Mouse (Mus musculus): ENCODE measurements at regions not wholly inside any gene's neighbourhood (a gene's known extent, or its start where the extent isn't known, plus 50 kb on each side); places are given as distances from the start of the nearest gene placed in this dataset.

DNA sequence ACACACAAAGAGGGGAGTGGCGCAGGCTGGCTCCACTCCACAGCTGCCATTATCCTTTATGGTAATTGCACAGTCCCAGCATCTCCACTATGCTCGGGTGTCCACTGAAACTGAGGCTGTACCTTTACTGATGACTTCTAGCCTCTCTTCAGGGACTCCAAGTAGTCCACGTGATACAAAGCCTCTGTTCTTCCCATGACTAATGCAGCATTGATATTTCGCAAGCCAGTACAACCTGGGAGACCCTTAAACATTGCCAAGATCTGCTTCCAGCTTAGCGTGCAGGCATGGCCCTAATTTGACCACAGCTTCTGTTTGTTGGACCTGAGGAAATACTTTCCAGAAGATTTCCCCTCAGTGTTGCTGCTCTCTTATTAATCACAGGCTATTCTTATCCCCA lies 215.8 kb downstream of the Galc start:
- DNase-seq (ENCODE audit: low read depth, low spot score), result no peak

- DNase-seq (ENCODE audit: low read depth, low spot score), result no peak
Measured at GRCm38 (mm10) chr12:98039677-98040076, 219.6 kb downstream of the Galc start.

- no peak for DNase-seq (ENCODE audit: low read depth, low spot score)
Measured at GRCm38 (mm10) chr12:98023655-98024054, 235.6 kb downstream of the Galc start.

GRCm38 (mm10) chr12:98014607-98015278 lies 244.5 kb downstream of the Galc start:
- DNase-seq (ENCODE audit: low read depth, low spot score), result no peak

DNA sequence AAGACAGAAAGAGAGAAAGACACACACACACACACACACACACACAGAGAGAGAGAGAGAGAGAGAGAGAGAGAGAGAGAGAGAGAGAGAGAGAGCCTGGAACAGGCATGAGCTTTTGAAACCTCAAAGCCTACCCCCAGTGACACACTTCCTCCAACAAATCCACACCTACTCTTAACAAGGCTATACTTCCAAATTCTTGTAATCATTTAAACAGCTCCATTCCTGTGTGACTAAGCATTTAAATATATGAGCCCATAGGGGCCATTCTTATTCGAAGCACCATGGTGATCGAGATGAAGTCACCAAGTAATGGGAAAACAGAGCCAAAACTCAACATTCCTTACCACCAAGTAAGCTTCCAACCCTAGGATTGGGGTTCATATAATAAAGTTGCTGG lies 250.1 kb downstream of the Galc start:
- DNase-seq (ENCODE audit: low read depth, low spot score), result no peak

DNA sequence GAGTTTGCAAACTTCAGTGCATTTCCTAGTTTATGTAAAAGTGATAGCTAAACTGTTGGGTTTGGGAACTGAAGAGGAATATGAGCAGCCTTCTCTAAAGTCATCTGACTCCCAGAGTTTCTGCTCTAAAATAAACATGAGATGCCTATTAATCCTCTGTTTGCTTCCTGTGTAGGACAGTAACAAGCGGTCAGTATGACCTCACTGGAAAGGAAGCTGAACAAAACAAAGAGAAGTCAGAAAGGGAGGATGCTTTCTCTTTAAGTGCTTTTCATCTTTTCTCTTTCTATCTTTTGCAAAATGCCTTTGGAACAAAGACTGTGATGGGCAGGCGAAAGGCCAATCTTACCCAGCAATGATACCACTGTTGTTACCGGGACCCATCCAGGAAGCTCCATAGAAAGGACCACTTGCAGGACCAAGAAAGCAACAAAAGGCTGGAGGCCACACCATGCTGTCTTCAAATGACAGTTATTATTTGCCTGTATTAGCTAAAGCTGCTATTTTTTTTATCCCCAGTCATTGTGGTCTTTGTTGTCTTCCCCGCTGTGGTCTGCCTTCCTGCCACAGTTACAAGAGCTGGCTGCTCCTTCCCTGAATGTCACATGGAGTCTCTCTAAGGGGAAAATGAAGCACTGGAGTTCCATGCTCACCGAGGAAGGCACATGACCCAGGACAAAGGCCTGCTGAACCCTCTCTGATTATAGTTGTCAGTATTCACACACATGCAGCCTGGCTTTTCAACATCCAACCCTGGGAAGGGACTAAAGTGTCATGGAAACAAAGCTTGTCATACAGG lies 253.4 kb downstream of the Galc start:
- no peak for DNase-seq (ENCODE audit: low read depth, low spot score)

DNA sequence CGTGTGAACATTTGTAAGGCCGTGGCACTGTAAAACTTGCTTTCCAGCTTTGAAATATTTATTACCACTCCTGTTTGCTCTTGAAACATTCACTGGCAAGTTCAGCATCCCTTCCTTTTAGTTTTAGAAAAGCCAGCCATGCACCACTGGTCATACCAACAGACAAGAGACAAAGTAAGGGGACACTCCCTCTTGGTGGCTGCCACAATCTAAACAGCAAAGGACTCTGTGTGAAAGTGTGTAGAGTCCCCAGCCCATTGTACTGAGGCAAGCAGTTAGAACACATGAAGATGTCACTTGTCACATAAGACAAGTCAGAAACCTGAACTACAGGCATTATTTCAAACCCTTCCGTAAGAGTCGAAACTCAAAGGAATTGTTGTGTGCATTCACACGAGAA lies 257.0 kb downstream of the Galc start:
- no peak for DNase-seq (ENCODE audit: low read depth, low spot score)

GRCm38 (mm10) chr12:97994884-97995283 lies 264.4 kb downstream of the Galc start:
- DNase-seq (ENCODE audit: low read depth, low spot score), result no peak

DNA sequence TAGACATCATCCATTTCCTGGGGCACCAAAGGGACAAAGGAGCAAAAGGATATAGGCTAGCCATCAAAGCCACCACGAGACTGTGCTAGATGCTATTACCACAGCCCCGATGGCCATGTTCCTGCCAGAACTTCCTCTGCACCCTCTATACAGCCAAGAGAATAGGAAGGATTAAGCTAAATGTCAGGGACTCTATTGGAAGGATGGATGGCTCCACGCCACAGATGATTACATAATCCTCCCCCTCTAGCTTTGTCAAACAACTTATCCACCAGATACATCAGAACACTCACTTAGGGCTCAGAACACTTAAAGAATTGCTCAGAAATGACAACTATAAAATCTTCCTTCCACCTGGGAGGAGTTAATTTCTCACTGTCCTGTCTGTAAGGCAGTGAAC lies 265.3 kb downstream of the Galc start:
- no peak for DNase-seq (ENCODE audit: low read depth, low spot score)

DNA sequence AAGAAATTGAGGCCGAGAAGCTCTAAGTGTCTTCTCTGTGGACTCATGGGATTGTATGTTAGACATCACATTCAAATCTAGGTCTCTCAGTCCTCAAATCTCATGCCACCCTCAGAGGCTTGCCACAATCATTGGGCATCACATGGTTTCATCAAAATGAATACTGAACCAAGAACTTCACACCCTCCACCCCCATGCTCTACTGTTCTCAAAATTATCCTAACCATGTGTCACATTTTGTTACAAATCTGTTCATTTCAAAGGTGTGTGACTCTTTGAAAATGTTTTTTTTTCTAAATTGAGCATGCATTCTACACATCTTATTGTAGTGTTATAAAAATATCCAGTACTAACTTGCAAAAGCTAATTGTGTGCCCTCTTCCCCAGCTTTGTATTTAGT lies 275.9 kb downstream of the Galc start:
- DNase-seq (ENCODE audit: low read depth, low spot score), result no peak

DNA sequence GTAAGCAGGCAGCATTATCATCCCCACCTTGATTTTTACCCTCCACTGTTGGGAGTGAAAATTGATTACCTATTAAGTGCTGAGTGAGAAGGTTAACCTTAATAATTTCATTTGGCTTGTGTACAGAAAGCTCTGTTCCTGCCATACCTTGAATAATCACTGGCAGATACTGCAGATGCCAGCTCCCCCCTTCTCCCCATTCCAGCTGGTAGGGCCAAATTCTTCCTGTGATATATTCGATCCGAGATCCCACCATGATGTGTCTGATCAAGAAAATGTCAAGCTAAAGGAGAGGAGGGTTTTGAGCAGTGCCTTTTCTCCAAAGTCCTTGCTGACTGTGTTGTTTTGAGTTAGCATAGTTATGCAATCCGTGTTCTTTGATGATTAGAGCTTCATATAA lies 280.6 kb downstream of the Galc start:
- no peak for DNase-seq (ENCODE audit: low read depth, low spot score)

- no peak for DNase-seq (ENCODE audit: low read depth, low spot score)
Measured at GRCm38 (mm10) chr12:97978178-97978651, 281.0 kb downstream of the Galc start.

DNA sequence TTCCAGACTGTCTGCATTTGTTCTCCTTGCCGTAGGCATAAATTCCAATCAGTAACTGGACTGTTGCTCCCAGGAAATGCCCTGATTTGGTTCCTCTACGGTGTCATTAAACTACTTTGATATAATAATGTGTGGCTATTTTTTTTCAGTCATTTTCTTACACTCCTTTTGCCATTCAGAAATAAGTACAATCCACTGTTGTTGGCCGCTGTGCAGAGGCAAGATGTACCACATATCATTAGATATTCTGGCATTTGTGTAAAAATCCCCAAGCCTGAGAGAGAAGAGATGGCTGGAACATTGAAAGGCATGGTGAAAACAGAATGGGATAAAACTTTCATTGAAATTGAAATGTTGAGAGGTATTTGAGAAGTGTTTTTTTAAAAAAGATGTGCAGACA lies 281.6 kb downstream of the Galc start:
- no peak for DNase-seq (ENCODE audit: low read depth, low spot score)

DNA sequence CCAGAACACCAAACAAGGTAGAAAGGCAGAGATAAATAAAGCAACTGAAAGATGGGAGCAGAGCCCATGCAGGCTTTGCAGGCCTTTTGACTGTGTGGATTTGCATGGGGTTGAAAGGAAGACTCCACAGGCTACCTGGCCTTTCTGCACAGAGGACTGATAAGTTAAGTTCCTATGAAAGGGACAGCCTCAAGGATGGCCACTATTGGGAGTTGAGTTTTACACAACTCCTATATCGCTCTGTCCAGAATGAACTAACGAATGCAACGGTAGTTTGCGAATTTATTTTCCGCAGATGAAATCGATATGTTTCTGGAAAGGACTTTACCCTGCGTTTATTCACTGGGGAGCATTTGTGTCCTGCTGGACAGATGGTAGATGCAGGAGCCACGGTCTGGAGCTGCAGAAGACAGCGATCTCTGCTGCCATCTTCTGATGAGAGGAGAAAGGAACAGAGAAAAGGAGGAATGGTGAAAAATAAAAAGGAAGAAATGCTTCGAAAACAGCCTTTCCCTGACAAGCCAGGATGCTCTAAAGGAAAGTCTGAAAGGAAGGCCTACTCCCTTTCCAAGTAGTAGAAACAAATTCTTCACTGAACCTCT lies 285.2 kb downstream of the Galc start:
- DNase-seq (ENCODE audit: low read depth, low spot score), result no peak

DNA sequence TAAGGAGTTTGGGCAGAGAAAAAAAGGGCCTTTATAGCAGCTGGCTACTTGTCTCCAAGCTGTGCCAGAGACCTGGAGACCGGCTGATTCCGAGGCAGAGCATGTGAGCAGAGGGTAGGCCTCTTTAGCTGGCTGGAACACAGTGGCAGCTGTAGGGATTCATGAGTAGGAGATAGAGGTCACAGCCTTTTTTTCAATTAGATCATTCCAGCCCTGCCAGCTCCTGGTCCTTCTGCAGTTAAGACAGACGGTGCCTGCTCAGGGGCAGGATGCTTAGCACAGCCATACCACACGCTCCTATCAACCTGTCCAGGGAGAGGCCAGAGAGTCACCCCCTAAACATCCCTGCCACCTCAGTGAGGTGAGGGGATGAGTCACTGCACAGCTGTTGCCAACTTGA lies 302.1 kb downstream of the Galc start:
- no peak for DNase-seq (ENCODE audit: low read depth, low spot score)

DNA sequence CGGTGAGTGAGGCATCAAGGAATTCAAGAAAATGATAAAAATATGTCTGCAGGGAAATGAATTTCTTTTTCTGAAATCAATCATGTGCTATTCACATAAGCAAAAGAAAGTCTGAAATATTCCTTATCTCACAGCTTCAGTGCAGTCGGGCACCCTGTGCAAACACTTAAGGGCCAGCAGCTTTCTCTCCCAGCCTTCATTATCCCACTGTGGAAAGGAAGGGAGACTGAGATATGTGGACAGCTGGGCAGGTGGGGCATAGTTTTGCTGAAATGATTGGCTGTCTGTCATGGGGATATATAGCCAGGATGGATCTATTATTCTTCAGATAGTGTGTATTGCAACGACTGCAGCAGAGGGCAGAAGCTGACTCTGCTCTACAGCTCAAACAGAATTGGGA lies 305.9 kb downstream of the Galc start:
- no peak for DNase-seq (ENCODE audit: low read depth, low spot score)

DNA sequence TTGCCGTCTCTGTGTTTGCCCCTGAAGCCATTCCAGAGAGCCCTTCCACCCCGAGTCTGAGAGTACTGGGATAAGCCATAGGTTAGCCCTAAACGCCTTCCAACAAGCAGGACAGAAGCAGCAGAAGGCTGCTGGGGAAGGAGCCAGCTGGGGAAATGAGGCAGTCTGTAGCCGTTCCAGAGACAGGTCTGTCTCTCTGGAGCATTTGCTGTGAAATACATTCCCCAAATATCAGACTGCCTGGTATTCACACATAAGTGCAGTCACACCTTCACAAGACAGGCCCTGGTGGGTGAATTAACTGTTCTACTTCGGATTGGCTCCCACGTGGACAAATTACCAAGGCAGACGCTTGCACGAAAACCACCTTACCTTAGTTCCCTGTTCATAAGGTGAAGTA lies 307.1 kb downstream of the Galc start:
- DNase-seq (ENCODE audit: low read depth, low spot score), result no peak

DNA sequence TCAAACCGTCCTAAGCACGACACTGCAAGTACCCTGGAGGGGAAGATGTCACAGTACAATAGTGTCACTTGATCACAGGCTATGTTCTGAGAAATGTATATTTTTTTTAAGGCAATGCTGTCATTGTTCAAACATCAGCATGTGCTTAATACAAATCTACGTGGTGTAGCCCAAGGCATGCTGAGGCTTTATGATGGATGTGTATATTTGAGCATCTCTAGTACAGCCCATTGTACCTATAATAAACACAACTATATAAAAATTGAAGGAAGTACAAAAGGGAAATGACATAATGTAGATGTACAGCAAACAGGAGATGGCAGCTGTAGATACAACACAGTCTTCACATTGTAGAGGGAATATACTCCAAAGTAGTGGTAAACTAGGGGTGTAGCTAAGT lies 309.2 kb downstream of the Galc start:
- no peak for DNase-seq (ENCODE audit: low read depth, low spot score)

DNA sequence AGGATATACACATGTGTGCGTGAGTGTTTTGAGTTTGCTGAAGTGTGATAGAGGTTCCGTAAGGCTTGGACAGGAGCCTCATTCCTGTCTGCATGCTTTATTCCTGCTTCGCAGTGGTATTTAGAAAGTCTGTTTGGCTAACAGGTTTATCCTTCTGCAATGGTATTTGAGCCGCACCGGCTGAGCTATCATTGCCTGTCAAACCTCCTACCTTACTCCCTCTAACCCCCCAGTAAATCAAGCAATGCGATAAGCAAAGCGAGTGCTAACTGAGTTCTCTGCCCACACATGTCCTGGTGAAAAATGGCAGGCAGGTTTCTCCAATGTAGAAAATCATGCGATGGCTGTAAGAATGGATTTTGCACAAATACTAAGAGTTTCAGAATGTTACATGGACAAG lies 311.8 kb downstream of the Galc start:
- no peak for DNase-seq (ENCODE audit: low read depth, low spot score)

DNA sequence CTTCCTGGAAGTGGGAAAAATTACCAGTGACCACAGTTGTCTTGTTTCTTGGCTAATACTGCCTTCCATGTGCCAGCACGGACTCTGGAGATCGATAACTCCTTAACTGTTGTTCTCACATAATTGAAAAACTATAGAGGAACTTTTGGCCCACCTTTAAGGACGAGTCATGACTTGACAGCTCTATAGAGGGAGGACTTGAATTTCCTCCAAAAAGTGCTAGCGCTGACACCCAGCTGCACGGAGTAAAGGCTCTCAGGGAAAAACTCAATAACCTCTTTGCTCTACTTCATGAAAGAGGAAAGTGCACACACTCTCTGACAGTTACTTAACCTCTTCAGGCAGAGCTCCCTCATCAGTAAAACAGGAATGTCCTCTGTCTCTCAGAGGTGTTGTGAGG lies 320.9 kb downstream of the Galc start:
- no peak for DNase-seq (ENCODE audit: low read depth, low spot score)

DNA sequence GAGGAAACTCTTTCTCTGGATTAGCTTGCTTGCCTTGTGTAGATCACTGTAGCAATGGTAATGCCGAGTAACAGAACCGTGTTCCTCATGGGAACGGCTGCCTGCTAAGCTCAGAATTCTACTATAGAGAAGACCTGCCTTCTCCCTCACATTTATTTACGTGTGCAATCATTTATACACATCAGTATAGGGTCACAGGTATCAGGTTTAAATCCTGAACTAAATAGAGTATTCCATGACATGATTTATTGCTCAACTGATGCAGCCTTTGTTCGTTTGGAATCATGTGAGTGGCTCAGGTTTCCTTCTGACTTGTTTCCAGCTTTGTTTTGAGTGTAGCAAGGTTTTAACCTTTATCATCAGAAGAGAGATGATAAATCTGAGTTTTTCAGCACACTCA lies 329.4 kb downstream of the Galc start:
- DNase-seq (ENCODE audit: low read depth, low spot score), result no peak

GRCm38 (mm10) chr12:97927036-97927435 lies 332.2 kb downstream of the Galc start:
- DNase-seq (ENCODE audit: low read depth, low spot score), result no peak

Measured in skeletal muscle tissue, adult 2 months (tissue).